Mouse (Mus musculus): Measurements from ENCODE around the gene Sipa1l2. TPM values are rescaled to one million over a fixed set of nuclear protein-coding genes. Genes with fewer than 3 reads are reported as not detected.
A peak's percentile ranks its signal among the peaks of the same experiment; 100 is the strongest.

The Sipa1l2 gene
- total RNA-seq (2014; rRNA removed): 62.2 and 62.8 TPM in 2 replicates
- 11.5 and 12.2 TPM in 2 replicates for polyA plus RNA-seq (2015; fragmentation: Nextera tagmentation; extraction: Ambion mirVana)

DNA sequence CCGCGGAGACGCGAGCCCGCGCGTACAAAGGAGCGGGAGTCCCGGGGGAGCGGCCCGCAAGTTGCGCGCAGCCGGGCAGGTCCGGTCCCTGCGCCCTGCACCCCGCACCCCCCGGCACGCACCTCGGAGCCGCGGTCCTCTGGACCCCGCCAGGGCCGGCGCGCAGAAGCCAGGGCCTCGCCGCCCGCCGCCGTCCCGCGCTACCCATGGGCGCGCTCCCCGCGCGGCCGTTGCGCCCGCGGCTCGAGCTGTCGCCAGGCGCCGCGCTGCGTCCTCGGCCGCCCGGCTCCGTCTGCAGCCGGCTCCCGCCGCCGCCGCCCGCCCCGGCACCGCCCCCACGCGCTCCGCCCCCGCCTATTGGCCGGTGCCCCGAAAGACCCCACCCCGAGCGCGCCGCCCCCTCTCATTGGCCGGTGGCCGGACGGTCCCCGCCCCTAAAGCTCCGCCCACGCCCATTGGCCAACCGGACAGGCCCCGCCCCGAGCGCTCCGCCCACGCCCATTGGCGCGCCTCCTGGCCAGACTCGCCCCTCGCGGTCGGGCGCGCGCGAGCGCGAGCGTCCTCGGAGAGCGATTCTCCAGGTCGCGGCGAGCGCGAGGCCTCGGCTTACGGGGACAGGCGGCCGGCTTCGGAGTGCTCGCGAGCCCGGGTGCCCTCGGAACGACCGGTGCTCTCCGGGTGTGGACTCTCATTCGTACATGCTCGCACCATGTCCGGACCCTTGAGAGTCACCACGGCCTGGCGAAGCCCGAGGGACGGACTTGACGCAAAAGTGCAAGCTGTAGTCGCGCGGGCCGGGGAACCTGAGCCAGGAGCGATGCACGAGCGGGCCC lies at the start of gene Sipa1l2:
Gene Sipa1l2, minus strand, starts transcription at position 276 of the 833 bp plus-strand sequence.
- Histone ChIP-seq H3K9ac (replicated peaks; ENCODE audit: low read length) (peak within 1 kb of the TSS; percentile 84), H3K36me3 (ENCODE audit: insufficient read depth, low read length) (no peaks in the 10 kb centered on the region), H3K27ac (peak within 1 kb of the TSS; percentile 80), H3K4me3 (ENCODE audit: low read length) (peak within 1 kb of the TSS; percentile 85), H3K4me1 (ENCODE audit: insufficient read depth, low read length) (peaks cover 9% of the 10 kb centered on the region; the same call in 1 of the 2 replicates), H3K27me3 (ENCODE audit: insufficient read depth, low read length) (no peaks in the 10 kb centered on the region), H3K4me2 (ENCODE audit: low read depth, low read length) (peak within 1 kb of the TSS; percentile 87), H3K9me3 (ENCODE audit: low read length) (no peaks in the 10 kb centered on the region)
- no peak for TF ChIP-seq CTCF (IDR thresholded peaks at IDR 0.05; ENCODE audit: low read depth)
- DNase-seq (ENCODE audit: low spot score) (peak; percentile 99), ATAC-seq (peak; percentile 95)
- under 1% methylated on average over 101 of the region's 129 CpGs for WGBS

GRCm38 (mm10) chr8:125618543-125619335 lies 49.1 kb upstream of the Sipa1l2 start:
- WGBS: 70% methylated on average over 16 of the region's 16 CpGs
- ATAC-seq: no peak
- H3K27ac ChIP-seq: peak overlapping the region; percentile 21; the same call in 1 of the 2 replicates
- no peak overlapping the region for H3K4me3 ChIP-seq (ENCODE audit: low read length)
- no peaks in the 10 kb centered on the region for H3K27me3 ChIP-seq (ENCODE audit: insufficient read depth, low read length)
- H3K9ac ChIP-seq (replicated peaks; ENCODE audit: low read length): no peak overlapping the region
- TF ChIP-seq CTCF (IDR thresholded peaks at IDR 0.05; ENCODE audit: low read depth): no peak
- peak; percentile 35 for DNase-seq (ENCODE audit: low spot score)
- 0 out of 2 replicates have a peak, but pooled peaks cover 4% of the 10 kb centered on the region for H3K4me1 ChIP-seq (ENCODE audit: insufficient read depth, low read length)
- H3K36me3 ChIP-seq (ENCODE audit: insufficient read depth, low read length): no peaks in the 10 kb centered on the region
- H3K4me2 ChIP-seq (ENCODE audit: low read depth, low read length): no peak overlapping the region
- no peaks in the 10 kb centered on the region for H3K9me3 ChIP-seq (ENCODE audit: low read length)

DNA sequence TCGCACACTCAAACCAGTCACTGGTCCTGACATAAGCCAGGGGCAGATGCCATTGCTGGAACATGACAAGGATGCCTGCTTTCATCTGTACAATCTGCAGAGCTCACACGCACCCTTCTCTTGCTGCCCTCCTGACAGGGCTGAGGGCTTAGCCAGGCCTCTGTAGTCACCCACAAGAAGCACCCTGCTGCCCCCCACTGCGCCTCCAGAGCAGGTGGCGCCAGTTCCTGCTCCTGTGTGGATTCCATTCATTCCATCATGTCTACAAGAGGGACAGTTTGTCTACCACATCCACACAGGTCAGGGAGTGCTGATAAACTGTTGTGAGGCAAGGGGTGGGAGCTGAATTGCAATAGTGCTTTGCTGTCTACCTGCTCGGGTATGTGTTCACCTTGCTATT lies 47.3 kb upstream of the Sipa1l2 start:
- H3K4me2 ChIP-seq (ENCODE audit: low read depth, low read length): no peak overlapping the region
- H3K27ac ChIP-seq: no peak overlapping the region
- H3K4me1 ChIP-seq (ENCODE audit: insufficient read depth, low read length): 0 out of 2 replicates have a peak, but pooled peaks cover 4% of the 10 kb centered on the region
- no peak overlapping the region for H3K4me3 ChIP-seq (ENCODE audit: low read length)
- no peak overlapping the region for H3K9ac ChIP-seq (replicated peaks; ENCODE audit: low read length)
- H3K9me3 ChIP-seq (ENCODE audit: low read length): no peaks in the 10 kb centered on the region
- WGBS: 94% methylated on average over 5 of the region's 5 CpGs
- H3K27me3 ChIP-seq (ENCODE audit: insufficient read depth, low read length): no peaks in the 10 kb centered on the region
- no peak for TF ChIP-seq CTCF (IDR thresholded peaks at IDR 0.05; ENCODE audit: low read depth)
- no peaks in the 10 kb centered on the region for H3K36me3 ChIP-seq (ENCODE audit: insufficient read depth, low read length)
- DNase-seq (ENCODE audit: low spot score): no peak
- no peak for ATAC-seq

DNA sequence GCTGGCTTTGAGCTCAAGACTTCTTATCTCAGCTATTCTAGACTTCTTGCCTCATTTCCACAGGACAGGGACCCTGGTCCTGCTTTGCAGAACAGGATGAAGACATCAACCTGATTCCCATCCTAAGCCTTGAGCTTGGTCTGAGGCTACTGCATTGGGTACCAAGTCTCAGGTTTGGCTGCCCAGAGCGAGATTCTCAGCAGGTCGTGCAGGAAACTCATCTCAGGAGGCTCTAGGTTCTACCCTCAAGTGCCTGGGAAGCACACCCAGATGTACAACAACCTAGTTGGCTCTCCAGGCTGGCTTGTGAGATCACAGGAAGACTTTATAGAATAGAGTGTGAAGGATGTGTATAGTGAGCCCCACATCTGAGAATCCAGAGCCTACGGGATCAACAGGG lies 46.4 kb upstream of the Sipa1l2 start:
- no peak overlapping the region for H3K9ac ChIP-seq (replicated peaks; ENCODE audit: low read length)
- DNase-seq (ENCODE audit: low spot score) (no peak), ATAC-seq (no peak)
- H3K4me2 ChIP-seq (ENCODE audit: low read depth, low read length): no peak overlapping the region
- TF ChIP-seq CTCF (IDR thresholded peaks at IDR 0.05; ENCODE audit: low read depth): no peak
- 0 out of 2 replicates have a peak, but pooled peaks cover 4% of the 10 kb centered on the region for H3K4me1 ChIP-seq (ENCODE audit: insufficient read depth, low read length)
- H3K27me3 ChIP-seq (ENCODE audit: insufficient read depth, low read length): no peaks in the 10 kb centered on the region
- H3K9me3 ChIP-seq (ENCODE audit: low read length): no peaks in the 10 kb centered on the region
- no peak overlapping the region for H3K4me3 ChIP-seq (ENCODE audit: low read length)
- H3K36me3 ChIP-seq (ENCODE audit: insufficient read depth, low read length): no peaks in the 10 kb centered on the region
- no peak overlapping the region for H3K27ac ChIP-seq
- WGBS: 81% methylated on average over 3 of the region's 3 CpGs

GRCm38 (mm10) chr8:125613552-125613951 lies 43.9 kb upstream of the Sipa1l2 start:
- H3K27me3 ChIP-seq (ENCODE audit: insufficient read depth, low read length): no peaks in the 10 kb centered on the region
- no peak overlapping the region for H3K4me3 ChIP-seq (ENCODE audit: low read length)
- no peak for DNase-seq (ENCODE audit: low spot score)
- no peaks in the 10 kb centered on the region for H3K36me3 ChIP-seq (ENCODE audit: insufficient read depth, low read length)
- H3K9me3 ChIP-seq (ENCODE audit: low read length): no peaks in the 10 kb centered on the region
- H3K27ac ChIP-seq: no peak overlapping the region
- no peak for ATAC-seq
- no peak for TF ChIP-seq CTCF (IDR thresholded peaks at IDR 0.05; ENCODE audit: low read depth)
- H3K4me2 ChIP-seq (ENCODE audit: low read depth, low read length): no peak overlapping the region
- H3K9ac ChIP-seq (replicated peaks; ENCODE audit: low read length): no peak overlapping the region
- WGBS: 94% methylated on average over 2 of the region's 2 CpGs
- no peaks in the 10 kb centered on the region for H3K4me1 ChIP-seq (ENCODE audit: insufficient read depth, low read length)

GRCm38 (mm10) chr8:125611799-125612560 lies 42.4 kb upstream of the Sipa1l2 start:
- no peak overlapping the region for H3K9ac ChIP-seq (replicated peaks; ENCODE audit: low read length)

More at GRCm38 (mm10) chr8:125611799-125612560, 42.4 kb upstream of the Sipa1l2 start:
- WGBS: 82% methylated on average over 21 of the region's 21 CpGs
- DNase-seq (ENCODE audit: low spot score) (no peak), ATAC-seq (no peak)
- Histone ChIP-seq H3K9me3 (ENCODE audit: low read length) (no peaks in the 10 kb centered on the region), H3K4me3 (ENCODE audit: low read length) (no peak overlapping the region), H3K27me3 (ENCODE audit: insufficient read depth, low read length) (no peaks in the 10 kb centered on the region), H3K36me3 (ENCODE audit: insufficient read depth, low read length) (no peaks in the 10 kb centered on the region), H3K4me2 (ENCODE audit: low read depth, low read length) (no peak overlapping the region), H3K27ac (no peak overlapping the region), H3K4me1 (ENCODE audit: insufficient read depth, low read length) (no peaks in the 10 kb centered on the region)
- no peak for TF ChIP-seq CTCF (IDR thresholded peaks at IDR 0.05; ENCODE audit: low read depth)

Measured in hindbrain, postnatal 0 days (tissue).